Mouse (Mus musculus) E14TG2a.4 (cell line): ENCODE measurements around the gene Vmn1r230.

Experiments
- H3K27me3 ChIP-seq: 2 replicates; pipeline ENCODE4 v1.6.1; 2014; ENCODE audit warnings: low read length, control low read depth; ENCODE audit not compliant: insufficient read depth
- H3K36me3 ChIP-seq: 2 replicates; pipeline ENCODE4 v1.6.1; 2014; ENCODE audit warnings: low read length, control low read depth; ENCODE audit not compliant: insufficient read depth
- H3K4me1 ChIP-seq: replicated peaks from 2 replicates; pipeline ENCODE4 v1.6.1; 2014; ENCODE audit warnings: low read depth, low read length, control low read depth
- H3K4me3 ChIP-seq: replicated peaks from 2 replicates; pipeline ENCODE4 v1.5.1; 2014; ENCODE audit warnings: mild to moderate bottlenecking, low read length
- H3K9me3 ChIP-seq: 2 replicates; pipeline ENCODE4 v1.6.1; 2014; ENCODE audit warnings: low read length, control low read depth
- CTCF ChIP-seq: conservative IDR thresholded peaks from 2 replicates; pipeline ENCODE4 v1.5.1; 2014; ENCODE audit warnings: low read length
- NANOG ChIP-seq: IDR thresholded peaks from 2 replicates; pipeline ENCODE4 v1.6.1; 2014; ENCODE audit warnings: borderline replicate concordance, low read length, mixed read lengths
- POU5F1 ChIP-seq: IDR thresholded peaks from 2 replicates; pipeline ENCODE4 v1.6.1; 2014; ENCODE audit warnings: low read length, borderline replicate concordance

Vmn1r230 gene

GRCm38 (mm10) chr17:20840144-20840543 is at the start of gene Vmn1r230:
Vmn1r230 (plus strand) TSS chr17:20840444.
- Histone ChIP-seq H3K4me1 (no peaks in the 10 kb centered on the region), H3K4me3 (no peak within 1 kb of the TSS)
- TF ChIP-seq POU5F1 (no peak), NANOG (no peak), CTCF (no peak)

GRCm38 (mm10) chr17:20811255-20811654 is 29.0 kb upstream of the Vmn1r230 start, which contains the start of gene Vmn1r229:
Vmn1r229 (plus strand) TSS chr17:20811555.
- H3K4me1 ChIP-seq = no peaks in the 10 kb centered on the region
- no peaks in the 10 kb centered on the region for H3K27me3 ChIP-seq
- no peaks in the 10 kb centered on the region for H3K36me3 ChIP-seq
- no peaks in the 10 kb centered on the region for H3K9me3 ChIP-seq
- TF ChIP-seq POU5F1 (no peak), NANOG (no peak), CTCF (no peak)
- H3K4me3 ChIP-seq = no peak within 1 kb of the TSS

More at GRCm38 (mm10) chr17:20840144-20840543, at the start of gene Vmn1r230:
- no peaks in the 10 kb centered on the region for H3K9me3 ChIP-seq
- H3K36me3 ChIP-seq = no peaks in the 10 kb centered on the region
- H3K27me3 ChIP-seq = no peaks in the 10 kb centered on the region
